ENCODE assay signal across 9 mouse cellular contexts in the genomic region with DNA sequence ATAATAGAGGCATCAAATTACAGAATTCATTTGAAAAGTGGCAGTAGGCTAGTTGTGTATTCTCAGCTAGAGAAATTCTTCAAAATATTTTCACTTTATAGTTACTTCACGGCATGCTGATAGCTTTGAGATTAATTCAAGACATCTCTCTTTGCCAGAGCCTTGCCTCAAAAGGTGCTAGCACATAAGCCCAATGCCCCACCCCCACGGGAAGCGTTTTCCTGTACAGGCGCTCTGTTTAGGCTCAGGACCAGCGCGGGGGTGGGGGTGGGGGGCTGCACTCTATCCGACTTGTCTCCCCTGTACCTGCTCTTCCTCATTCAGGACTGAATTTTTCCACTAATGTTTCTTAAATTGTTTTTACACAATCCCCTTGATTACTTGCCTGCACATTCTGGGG. TPM values are rescaled to one million over a fixed set of nuclear protein-coding genes. Genes with fewer than 3 reads are reported as not detected.
DNase-seq lines count a peak whose midpoint lies in the region; ATAC-seq and TF ChIP-seq lines count a peak whose summit lies in the region.
"Had no signal": no experiment of that assay in that cellular context is flagged by ENCODE, and none has a peak within 500 bp of the region (broad histone marks: within the 10 kb centered on the region; RNA-seq: fewer than 3 reads in every experiment).

No protein-coding gene starts in this region.

- peaks cover 9% of the 10 kb centered on the region; the same call in 1 of the 2 replicates for H3K4me1 ChIP-seq in lung, embryonic 14.5 days (ENCODE audit: insufficient read depth)
- peaks cover 33% of the 10 kb centered on the region for H3K4me1 ChIP-seq in limb, embryonic 12.5 days (replicated peaks)

- peak overlapping the region; percentile 92 for H3K4me2 ChIP-seq in lung, embryonic 14.5 days
- peak overlapping the region; percentile 100 for H3K4me2 ChIP-seq in limb, embryonic 12.5 days

- no peak for TF ChIP-seq CTCF in lung, embryonic 14.5 days (IDR thresholded peaks at IDR 0.05; ENCODE audit: low read depth)

- H3K27me3 ChIP-seq in lung, embryonic 14.5 days (ENCODE audit: insufficient read depth, low read length), result peaks cover 41% of the 10 kb centered on the region
- peaks cover 38% of the 10 kb centered on the region for H3K27me3 ChIP-seq in limb, embryonic 12.5 days

- H3K4me3 ChIP-seq in lung, embryonic 14.5 days (ENCODE audit: low read depth, low read length), result peak overlapping the region; percentile 46; the same call in 1 of the 2 replicates
- H3K4me3 ChIP-seq in limb, embryonic 12.5 days (replicated peaks), result no peak overlapping the region; the same call in 1 of the 2 replicates

- H3K9ac ChIP-seq in lung, embryonic 14.5 days, result no peak overlapping the region
- no peak overlapping the region for H3K9ac ChIP-seq in limb, embryonic 12.5 days (replicated peaks)

- DNase-seq in cerebellum, adult 11 months, result peak; percentile 41
- peak; percentile 17 for DNase-seq in lung, embryonic 14.5 days
- DNase-seq in lung, postnatal 25 days (ENCODE audit: low spot score), result no peak
- no peak for DNase-seq in liver
- DNase-seq in frontal cortex, postnatal 14 days (ENCODE audit: low spot score in 2 of 2), result no peak
- DNase-seq in spleen, adult 12 weeks (ENCODE audit: low spot score), result no peak
- DNase-seq: gastrocnemius, postnatal 14 days had no signal

- under 1% methylated on average over 7 of the region's 7 CpGs for WGBS in lung, embryonic 14.5 days
- WGBS in limb, embryonic 12.5 days, result under 1% methylated on average over 7 of the region's 7 CpGs

- no peak for ATAC-seq in cerebellum, adult (ENCODE audit: insufficient number of reproducible peaks, low FRiP score, low TSS enrichment)
- ATAC-seq in lung, embryonic 14.5 days (ENCODE audit: insufficient read depth), result no peak
- ATAC-seq in limb, embryonic 12.5 days (ENCODE audit: insufficient number of reproducible peaks, insufficient read depth, low FRiP score, low TSS enrichment, low read depth), result no peak

- H3K9me3 ChIP-seq in lung, embryonic 14.5 days (ENCODE audit: low read depth, low read length), result no peaks in the 10 kb centered on the region
- H3K9me3 ChIP-seq in limb, embryonic 12.5 days, result no peaks in the 10 kb centered on the region

- H3K27ac ChIP-seq in lung, embryonic 14.5 days (ENCODE audit: low read depth), result no peak overlapping the region
- no peak overlapping the region for H3K27ac ChIP-seq in limb, embryonic 12.5 days

- no peaks in the 10 kb centered on the region for H3K36me3 ChIP-seq in lung, embryonic 14.5 days (ENCODE audit: insufficient read depth)
- H3K36me3 ChIP-seq in limb, embryonic 12.5 days, result no peaks in the 10 kb centered on the region

RNA-seq across cellular contexts. Expression of gene Sgpp2, which starts 1.3 kb away (rescaled TPM):
- polyA plus RNA-seq in lung, embryonic 14.5 days (2014; fragmentation: Nextera tagmentation; extraction: Ambion mirVana), result 1.0 and 1.1 TPM in 2 replicates
- polyA plus RNA-seq in limb, embryonic 12.5 days (2016; fragmentation: Nextera tagmentation; extraction: Ambion mirVana), result 0.83 and 1.0 TPM in 2 replicates

Comparison
In these comparisons a context has a peak if more than half of its experiments do, and no peak if none do; other contexts are left out.
1. DNase-seq: peak in cerebellum, adult 11 months (single experiment) and lung, embryonic 14.5 days (single experiment); none in lung, postnatal 25 days (single experiment), liver (single experiment), frontal cortex, postnatal 14 days (0 of 2) and spleen, adult 12 weeks (single experiment).